Mouse (Mus musculus): ENCODE results near the gene Pde10a. TPM values are rescaled to one million over a fixed set of nuclear protein-coding genes. Genes with fewer than 3 reads are reported as not detected.

Gene Pde10a
- total RNA-seq, 1 experiment, result 2.6 TPM

- in situ Hi-C loops (cut with MboI; ENCODE audit: low sequenced_read_pairs in 2 of 2, unreplicated experiment in 2 of 2), result no loop called here
- no peaks in the 10 kb centered on the region for H3K4me1 ChIP-seq (ENCODE audit: control insufficient read depth in 2 of 2, insufficient read depth in 2 of 2, low read length in 2 of 2, poor library complexity in 1 of 2)
- H3K9ac ChIP-seq (ENCODE audit: insufficient read depth, low read depth, low read length, poor library complexity, severe bottlenecking), result no peak overlapping the region
- TF ChIP-seq ZC3H11A (IDR thresholded peaks at IDR 0.05; ENCODE audit: borderline replicate concordance, low read depth, low read length) (no peak), MAFK (IDR thresholded peaks at IDR 0.05; ENCODE audit: insufficient read depth, low read depth, low read length) (no peak), HCFC1 (IDR thresholded peaks at IDR 0.05; ENCODE audit: borderline replicate concordance, insufficient read depth, low read length) (no peak), CHD2 (IDR thresholded peaks at IDR 0.05; ENCODE audit: low read depth, low read length) (no peak), ZNF384 (IDR thresholded peaks at IDR 0.05; ENCODE audit: low read depth, low read length) (no peak)
- no peak overlapping the region for H3K27ac ChIP-seq (ENCODE audit: insufficient read depth, low read depth, low read length, poor library complexity, severe bottlenecking)
- H3K4me3 ChIP-seq (ENCODE audit: insufficient read depth in 1 of 2, low read depth in 1 of 2, low read length in 2 of 2, poor library complexity in 1 of 2, severe bottlenecking in 1 of 2), result no peak overlapping the region
- no peaks in the 10 kb centered on the region for H3K9me3 ChIP-seq (ENCODE audit: control insufficient read depth, insufficient read depth, low read depth, low read length)
- no peaks in the 10 kb centered on the region for H3K36me3 ChIP-seq (ENCODE audit: control insufficient read depth, insufficient read depth, low read length, poor library complexity, severe bottlenecking)
- no peak for DNase-seq (ENCODE audit: low read depth, low spot score)
Observed at GRCm38 (mm10) chr17:8895991-8896390, 370.8 kb downstream of the Pde10a start.

GRCm38 (mm10) chr17:8897749-8898148 lies 372.6 kb downstream of the Pde10a start:
- Histone ChIP-seq H3K9ac (ENCODE audit: insufficient read depth, low read depth, low read length, poor library complexity, severe bottlenecking) (no peak overlapping the region), H3K27ac (ENCODE audit: insufficient read depth, low read depth, low read length, poor library complexity, severe bottlenecking) (no peak overlapping the region), H3K4me1 (ENCODE audit: control insufficient read depth in 2 of 2, insufficient read depth in 2 of 2, low read length in 2 of 2, poor library complexity in 1 of 2) (no peaks in the 10 kb centered on the region), H3K36me3 (ENCODE audit: control insufficient read depth, insufficient read depth, low read length, poor library complexity, severe bottlenecking) (no peaks in the 10 kb centered on the region), H3K4me3 (ENCODE audit: insufficient read depth in 1 of 2, low read depth in 1 of 2, low read length in 2 of 2, poor library complexity in 1 of 2, severe bottlenecking in 1 of 2) (no peak overlapping the region), H3K9me3 (ENCODE audit: control insufficient read depth, insufficient read depth, low read depth, low read length) (no peaks in the 10 kb centered on the region)
- TF ChIP-seq HCFC1 (IDR thresholded peaks at IDR 0.05; ENCODE audit: borderline replicate concordance, insufficient read depth, low read length) (no peak), MAFK (IDR thresholded peaks at IDR 0.05; ENCODE audit: insufficient read depth, low read depth, low read length) (no peak), ZC3H11A (IDR thresholded peaks at IDR 0.05; ENCODE audit: borderline replicate concordance, low read depth, low read length) (no peak), CHD2 (IDR thresholded peaks at IDR 0.05; ENCODE audit: low read depth, low read length) (no peak), ZNF384 (IDR thresholded peaks at IDR 0.05; ENCODE audit: low read depth, low read length) (no peak)
- in situ Hi-C loops (cut with MboI; ENCODE audit: low sequenced_read_pairs in 2 of 2, unreplicated experiment in 2 of 2), result no loop called here
- no peak for DNase-seq (ENCODE audit: low read depth, low spot score)

- TF ChIP-seq ZC3H11A (IDR thresholded peaks at IDR 0.05; ENCODE audit: borderline replicate concordance, low read depth, low read length), result no peak
- TF ChIP-seq MAFK (IDR thresholded peaks at IDR 0.05; ENCODE audit: insufficient read depth, low read depth, low read length), result no peak
- TF ChIP-seq CHD2 (IDR thresholded peaks at IDR 0.05; ENCODE audit: low read depth, low read length), result no peak
- no peak for TF ChIP-seq ZNF384 (IDR thresholded peaks at IDR 0.05; ENCODE audit: low read depth, low read length)
- no peak for TF ChIP-seq HCFC1 (IDR thresholded peaks at IDR 0.05; ENCODE audit: borderline replicate concordance, insufficient read depth, low read length)
- in situ Hi-C loops (cut with MboI; ENCODE audit: low sequenced_read_pairs in 2 of 2, unreplicated experiment in 2 of 2), result no loop called here
- no peak overlapping the region for H3K9ac ChIP-seq (ENCODE audit: insufficient read depth, low read depth, low read length, poor library complexity, severe bottlenecking)
- H3K27ac ChIP-seq (ENCODE audit: insufficient read depth, low read depth, low read length, poor library complexity, severe bottlenecking), result no peak overlapping the region
- no peak for DNase-seq (ENCODE audit: low read depth, low spot score)
- H3K4me1 ChIP-seq (ENCODE audit: control insufficient read depth in 2 of 2, insufficient read depth in 2 of 2, low read length in 2 of 2, poor library complexity in 1 of 2), result no peaks in the 10 kb centered on the region
- H3K9me3 ChIP-seq (ENCODE audit: control insufficient read depth, insufficient read depth, low read depth, low read length), result no peaks in the 10 kb centered on the region
- no peaks in the 10 kb centered on the region for H3K36me3 ChIP-seq (ENCODE audit: control insufficient read depth, insufficient read depth, low read length, poor library complexity, severe bottlenecking)
- no peak overlapping the region for H3K4me3 ChIP-seq (ENCODE audit: insufficient read depth in 1 of 2, low read depth in 1 of 2, low read length in 2 of 2, poor library complexity in 1 of 2, severe bottlenecking in 1 of 2)
Observed at GRCm38 (mm10) chr17:8898221-8898620, 373.0 kb downstream of the Pde10a start.

- no peak overlapping the region for H3K4me3 ChIP-seq (ENCODE audit: insufficient read depth in 1 of 2, low read depth in 1 of 2, low read length in 2 of 2, poor library complexity in 1 of 2, severe bottlenecking in 1 of 2)
- H3K4me1 ChIP-seq (ENCODE audit: control insufficient read depth in 2 of 2, insufficient read depth in 2 of 2, low read length in 2 of 2, poor library complexity in 1 of 2), result no peaks in the 10 kb centered on the region
- H3K27ac ChIP-seq (ENCODE audit: insufficient read depth, low read depth, low read length, poor library complexity, severe bottlenecking), result no peak overlapping the region
- in situ Hi-C loops (cut with MboI; ENCODE audit: low sequenced_read_pairs in 2 of 2, unreplicated experiment in 2 of 2), result no loop called here
- DNase-seq (ENCODE audit: low read depth, low spot score), result no peak
- H3K9ac ChIP-seq (ENCODE audit: insufficient read depth, low read depth, low read length, poor library complexity, severe bottlenecking), result no peak overlapping the region
- H3K9me3 ChIP-seq (ENCODE audit: control insufficient read depth, insufficient read depth, low read depth, low read length), result no peaks in the 10 kb centered on the region
- no peaks in the 10 kb centered on the region for H3K36me3 ChIP-seq (ENCODE audit: control insufficient read depth, insufficient read depth, low read length, poor library complexity, severe bottlenecking)
- TF ChIP-seq ZNF384 (IDR thresholded peaks at IDR 0.05; ENCODE audit: low read depth, low read length), result no peak
- TF ChIP-seq ZC3H11A (IDR thresholded peaks at IDR 0.05; ENCODE audit: borderline replicate concordance, low read depth, low read length), result no peak
- no peak for TF ChIP-seq HCFC1 (IDR thresholded peaks at IDR 0.05; ENCODE audit: borderline replicate concordance, insufficient read depth, low read length)
- TF ChIP-seq MAFK (IDR thresholded peaks at IDR 0.05; ENCODE audit: insufficient read depth, low read depth, low read length), result no peak
- TF ChIP-seq CHD2 (IDR thresholded peaks at IDR 0.05; ENCODE audit: low read depth, low read length), result no peak
Observed at GRCm38 (mm10) chr17:8899212-8899611, 374.0 kb downstream of the Pde10a start.

Measured in ES-E14 (cell line).